Mouse (Mus musculus): ENCODE measurements at regions not wholly inside any gene's neighbourhood (a gene's known extent, or its start where the extent isn't known, plus 50 kb on each side); places are given as distances from the start of the nearest gene placed in this dataset.

DNA sequence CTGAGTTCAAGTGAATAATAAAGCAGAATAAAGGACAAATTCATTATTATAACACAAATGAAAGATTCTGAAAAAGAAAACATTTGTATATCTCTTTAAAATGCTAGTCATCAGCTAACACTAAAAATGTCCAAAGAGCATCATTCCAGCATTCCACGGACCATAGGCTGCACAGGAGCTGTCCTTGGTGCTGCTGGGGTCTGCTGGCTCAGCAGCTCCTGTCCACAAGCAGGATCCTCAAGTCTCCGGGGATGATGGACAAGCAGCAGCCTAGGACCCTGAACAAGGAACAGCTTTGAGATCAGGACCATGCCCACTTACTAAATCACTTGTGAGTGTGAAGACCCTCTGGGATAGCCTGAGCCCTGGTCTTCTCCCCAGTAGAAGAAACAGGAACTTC is 274.0 kb downstream of the Irx2 start:
- DNase-seq (ENCODE audit: low spot score in 2 of 2), result no peak
- intact Hi-C loops (cut with DNase I), result no loop called here

DNA sequence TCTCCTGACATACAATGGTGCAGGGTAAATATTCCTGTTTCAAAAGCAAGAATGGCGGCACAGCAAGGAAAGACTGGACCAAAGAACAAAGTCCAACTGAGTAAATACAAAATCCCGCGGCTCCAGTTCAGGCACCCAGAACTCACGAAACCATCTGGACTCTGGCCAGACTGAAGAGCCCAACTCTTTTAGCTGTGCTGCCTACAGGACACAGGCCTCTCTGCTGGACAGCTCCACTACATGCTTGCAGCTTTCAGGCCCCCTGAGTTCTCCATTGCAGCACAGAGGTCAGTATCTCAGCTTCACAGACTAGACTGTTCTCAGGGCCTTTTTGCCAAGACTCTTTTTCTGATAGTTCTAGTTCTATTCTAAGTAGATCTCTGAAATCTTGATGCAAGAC is 290.3 kb downstream of the Irx2 start:
- intact Hi-C loops (cut with DNase I), result no loop called here

DNA sequence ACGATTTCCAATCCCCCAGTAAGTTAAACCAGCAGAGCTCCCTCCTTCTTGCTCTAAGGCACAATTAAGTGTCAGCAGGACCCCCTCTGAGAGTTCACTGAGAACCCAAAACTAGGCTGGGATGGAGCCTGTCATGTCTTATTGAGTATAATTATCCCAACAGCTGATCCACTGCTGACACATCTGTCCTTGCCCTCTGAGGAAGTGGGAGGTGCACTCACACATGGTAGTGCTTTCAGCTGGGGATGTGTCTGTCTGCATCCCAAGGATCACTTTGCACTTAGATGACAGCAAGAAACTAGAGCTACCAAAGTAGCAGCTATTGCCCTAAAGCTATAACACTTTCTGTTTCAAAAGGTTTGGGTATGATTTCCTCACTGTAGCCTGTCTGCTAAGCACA is 291.7 kb downstream of the Irx2 start:
- intact Hi-C loops (cut with DNase I), result no loop called here
- DNase-seq (ENCODE audit: low spot score in 2 of 2), result no peak

More for the DNA sequence above, 290.3 kb downstream of the Irx2 start:
- DNase-seq (ENCODE audit: low spot score in 2 of 2), result no peak

DNA sequence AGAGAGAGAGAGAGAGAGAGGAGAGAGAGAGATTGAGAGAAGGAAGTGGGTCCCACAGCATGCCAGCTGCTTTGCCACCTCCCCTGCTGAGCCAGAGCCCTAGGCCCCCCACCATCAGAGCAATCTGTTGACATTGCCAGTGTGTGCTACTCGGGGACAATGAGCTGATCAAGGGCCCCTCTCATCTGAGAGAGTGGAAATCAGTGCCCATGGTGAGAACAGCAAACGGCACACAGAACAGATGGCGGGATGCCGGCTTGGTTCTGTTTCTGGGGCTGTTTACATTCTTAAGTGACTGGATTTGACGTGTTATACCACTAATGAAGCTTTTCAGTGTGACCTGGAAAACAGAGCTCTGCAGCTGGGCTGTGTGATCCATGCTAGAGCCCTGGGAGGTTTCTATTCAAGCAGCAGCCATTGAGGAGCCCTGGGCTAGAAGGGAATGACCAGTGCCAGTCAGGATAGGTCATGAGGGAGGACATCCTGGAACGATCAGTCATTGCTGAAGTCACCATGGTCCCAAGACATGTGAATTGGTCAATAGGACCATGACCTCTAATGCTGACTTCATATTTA is 296.0 kb downstream of the Irx2 start:
- DNase-seq (ENCODE audit: low spot score in 2 of 2), result no peak
- intact Hi-C loops (cut with DNase I), result no loop called here

DNA sequence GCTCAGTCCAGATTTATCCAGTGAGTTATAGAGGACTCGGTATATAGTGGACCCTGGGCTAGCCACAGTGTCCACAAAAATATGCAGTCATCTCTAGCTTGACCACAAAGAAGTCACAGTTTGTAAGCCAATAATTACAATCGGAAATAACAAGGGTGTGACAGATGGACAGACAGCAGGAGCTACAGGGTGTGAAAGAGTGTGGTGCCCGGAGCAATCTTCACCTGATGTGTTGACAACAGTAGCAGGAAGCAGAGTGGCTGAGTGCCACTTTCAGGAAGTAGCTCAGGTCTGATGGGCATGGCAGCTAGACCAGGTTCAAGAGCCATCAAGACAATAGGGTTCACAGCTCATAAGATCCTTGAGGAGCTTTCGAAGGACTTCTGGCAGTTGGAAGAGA is 308.6 kb downstream of the Irx2 start:
- DNase-seq (ENCODE audit: low spot score in 2 of 2), result no peak
- intact Hi-C loops (cut with DNase I), result no loop called here

DNA sequence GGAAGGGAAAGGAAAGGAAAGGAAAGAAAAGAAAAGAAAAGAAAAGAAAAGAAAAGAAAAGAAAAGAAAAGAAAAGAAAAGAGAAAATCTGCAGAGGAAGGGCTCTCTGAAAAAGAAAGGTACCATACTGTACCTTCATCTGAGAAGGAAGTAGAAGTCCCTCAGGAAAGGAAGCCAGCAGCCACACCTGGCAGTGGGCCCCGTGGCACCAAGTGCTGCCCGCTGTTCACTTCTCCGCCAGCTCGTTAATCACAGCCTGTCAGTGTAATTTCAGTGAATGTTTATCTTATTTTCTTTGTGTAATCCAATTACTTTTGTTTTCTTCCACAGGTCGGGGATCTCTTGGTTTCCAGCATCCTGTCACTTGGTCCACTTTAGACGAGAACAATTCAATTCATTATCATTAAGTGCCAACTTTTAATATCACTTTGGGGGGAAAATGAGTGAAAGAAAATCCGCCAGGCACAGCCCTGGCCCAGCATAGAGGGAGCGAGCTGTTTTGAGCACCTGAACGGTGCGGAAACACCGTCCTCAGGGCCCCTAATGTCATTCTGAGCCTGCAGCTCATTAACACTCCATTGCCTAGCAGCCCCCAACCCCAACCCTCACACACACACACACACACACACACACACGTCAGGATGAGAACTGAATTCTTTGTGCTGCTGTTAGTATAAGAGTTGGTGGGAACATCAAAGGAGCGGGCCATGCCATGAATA is 309.7 kb downstream of the Irx2 start:
- intact Hi-C loops (cut with DNase I), result no loop called here
- no peak for DNase-seq (ENCODE audit: low spot score in 2 of 2)

DNA sequence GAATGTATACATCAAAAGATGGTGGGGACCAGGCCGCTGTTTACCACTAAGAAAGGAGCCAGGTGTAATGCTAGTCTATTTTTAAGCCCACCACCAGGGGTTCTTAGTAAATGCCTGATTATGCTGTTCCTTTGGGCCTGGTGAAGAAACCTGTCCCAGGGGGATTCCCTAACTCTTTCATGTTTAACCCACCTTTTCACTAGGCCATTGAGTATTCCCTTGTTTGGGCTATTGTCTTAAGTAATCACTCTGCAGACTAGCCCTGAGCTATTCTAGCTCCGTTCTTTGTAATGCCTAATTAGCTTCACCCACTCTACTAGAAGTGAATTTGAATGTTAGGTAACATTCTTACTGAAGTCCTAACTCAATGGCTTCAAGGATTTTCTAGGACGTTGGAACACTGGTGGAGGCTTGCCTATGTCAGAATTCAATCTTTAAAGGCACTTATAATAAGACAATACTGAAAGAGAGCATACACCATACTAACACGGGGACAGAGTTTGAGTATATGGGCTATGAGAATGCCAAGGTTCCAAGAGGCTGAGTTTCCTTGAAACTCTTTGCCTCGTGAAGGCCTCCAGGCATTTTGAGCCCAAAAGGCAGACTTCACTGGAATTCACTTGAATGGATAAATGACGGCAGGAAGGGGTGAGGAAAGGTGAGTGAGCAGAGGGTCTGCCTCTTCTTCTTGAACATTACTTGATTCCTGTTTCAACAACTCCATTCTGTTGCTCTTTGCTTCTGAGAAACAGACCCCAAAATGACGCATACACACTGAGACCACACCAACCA is 312.7 kb upstream of the Irx4 start:
- DNase-seq (ENCODE audit: low spot score in 2 of 2), result no peak
- intact Hi-C loops (cut with DNase I), result no loop called here

DNA sequence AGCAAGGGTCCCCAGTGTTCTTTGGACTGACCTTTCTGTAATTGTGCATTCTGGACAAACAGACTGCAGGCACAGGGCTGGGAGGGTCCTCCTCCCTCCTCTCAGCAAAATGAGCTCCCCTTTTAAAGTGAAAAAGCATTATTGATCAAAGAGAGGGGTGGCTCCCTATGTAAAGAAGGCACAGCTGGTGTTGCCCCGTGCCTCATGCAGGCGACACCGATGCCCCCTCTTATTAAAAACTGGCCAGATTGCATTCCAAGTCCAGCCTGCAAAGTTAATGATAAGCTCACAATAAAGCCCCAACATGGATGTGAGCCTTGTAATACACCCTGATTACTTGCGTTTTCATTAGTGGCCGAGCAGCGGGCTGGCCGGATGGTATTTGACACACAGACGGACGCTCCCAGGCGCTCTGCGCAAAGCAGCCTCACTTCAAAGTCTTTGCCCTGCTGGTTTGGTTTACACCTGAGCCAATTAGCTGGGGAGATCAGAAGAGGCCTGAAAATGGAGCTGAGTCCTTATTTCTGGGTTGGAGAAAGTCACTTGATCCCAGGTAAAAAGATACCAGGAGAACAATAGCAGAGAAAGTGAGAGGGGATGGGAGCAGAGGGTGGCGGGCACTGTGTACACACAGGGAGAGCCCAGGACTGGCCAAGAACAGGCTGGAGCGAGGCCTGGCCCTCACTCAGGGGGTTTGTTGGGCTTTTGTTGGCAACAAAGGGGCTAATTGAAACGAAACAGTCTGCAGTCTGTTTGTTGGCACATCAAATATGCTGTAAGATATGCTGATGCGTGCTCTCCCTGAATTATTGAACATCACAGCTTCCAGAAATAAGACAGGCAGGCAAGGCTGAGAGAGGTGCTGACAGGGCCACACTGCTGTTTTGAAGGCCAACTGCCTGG is 301.4 kb upstream of the Irx4 start:
- no peak for DNase-seq (ENCODE audit: low spot score in 2 of 2)
- intact Hi-C loops (cut with DNase I), result no loop called here

DNA sequence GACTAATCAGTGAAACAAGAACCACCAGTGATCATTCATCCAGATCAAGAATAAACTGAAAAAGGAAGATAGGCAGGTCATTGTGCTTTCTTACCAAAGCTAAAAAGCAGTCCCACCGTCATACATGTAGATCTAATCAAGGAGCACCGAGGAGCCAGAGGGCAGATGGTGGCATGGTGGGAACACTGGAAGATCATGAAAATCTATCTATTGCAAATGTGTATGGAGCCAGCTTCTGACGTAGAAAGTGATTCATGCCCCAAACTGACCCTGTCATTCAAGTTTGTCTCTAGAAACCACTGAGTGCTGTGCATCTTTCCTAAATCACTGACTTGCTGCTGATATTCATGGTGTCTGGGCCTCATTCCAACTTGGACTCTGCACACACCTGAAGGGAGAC is 299.0 kb upstream of the Irx4 start:
- intact Hi-C loops (cut with DNase I), result no loop called here
- no peak for DNase-seq (ENCODE audit: low spot score in 2 of 2)

DNA sequence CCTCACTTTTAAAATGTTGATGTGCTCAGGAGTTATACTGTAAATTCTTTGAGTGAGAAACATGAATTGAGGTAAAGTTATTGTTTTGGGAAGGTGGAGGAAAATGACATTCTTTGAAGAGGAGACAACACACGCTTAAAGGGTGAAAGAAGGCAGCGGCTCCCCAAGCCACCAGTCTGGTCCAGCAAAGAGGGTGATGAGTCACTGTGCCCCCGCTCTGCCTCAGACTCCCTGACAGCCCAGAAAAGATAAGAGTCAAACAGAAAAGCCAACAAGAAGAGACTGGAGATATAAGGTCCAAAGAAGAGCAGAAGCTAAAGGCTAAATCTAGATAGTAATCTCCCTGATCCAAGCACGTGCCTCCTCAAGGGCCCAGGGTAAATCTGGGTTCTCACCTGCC is 288.1 kb upstream of the Irx4 start:
- no peak for DNase-seq (ENCODE audit: low spot score in 2 of 2)
- intact Hi-C loops (cut with DNase I), result no loop called here

DNA sequence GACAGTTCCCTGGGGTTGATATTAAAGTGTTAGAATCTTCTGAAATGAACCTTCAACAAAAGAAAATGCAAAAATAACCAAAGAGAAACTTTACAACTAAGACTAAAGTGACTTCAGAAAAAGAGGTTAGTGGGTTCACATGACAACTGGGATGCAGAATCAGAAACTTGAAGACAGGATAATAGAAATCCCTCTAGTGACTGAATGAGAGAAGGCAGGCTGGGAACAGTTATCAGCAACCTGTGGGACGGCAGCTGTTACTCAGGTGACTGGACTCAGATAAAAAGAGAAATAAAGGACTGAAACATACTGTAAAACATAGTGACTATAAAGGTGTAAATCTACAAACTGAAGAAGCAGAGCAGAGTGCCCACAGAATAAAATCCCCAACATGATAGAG is 287.4 kb upstream of the Irx4 start:
- intact Hi-C loops (cut with DNase I), result no loop called here

DNA sequence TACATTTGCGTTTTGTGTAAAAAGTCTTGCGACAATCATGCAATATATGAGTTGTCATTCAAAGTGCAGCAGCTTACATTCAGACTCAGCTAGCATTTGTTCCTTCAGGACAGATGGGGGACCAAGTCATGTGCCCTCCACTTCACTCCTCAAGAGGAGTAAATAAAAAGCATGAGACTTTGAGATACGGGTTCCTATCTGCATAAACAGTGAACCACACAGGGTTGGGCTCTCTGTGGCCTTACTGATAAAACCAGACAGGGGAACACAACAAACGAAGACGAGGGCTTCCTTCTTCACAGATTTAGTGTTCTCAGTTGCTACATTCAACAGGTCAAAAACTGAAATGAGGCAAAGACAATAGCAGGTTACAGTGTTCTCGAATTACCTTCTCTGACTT is 283.1 kb upstream of the Irx4 start:
- no peak for DNase-seq (ENCODE audit: low spot score in 2 of 2)
- intact Hi-C loops (cut with DNase I), result no loop called here

More for the DNA sequence above, 287.4 kb upstream of the Irx4 start:
- DNase-seq (ENCODE audit: low spot score in 2 of 2), result no peak

DNA sequence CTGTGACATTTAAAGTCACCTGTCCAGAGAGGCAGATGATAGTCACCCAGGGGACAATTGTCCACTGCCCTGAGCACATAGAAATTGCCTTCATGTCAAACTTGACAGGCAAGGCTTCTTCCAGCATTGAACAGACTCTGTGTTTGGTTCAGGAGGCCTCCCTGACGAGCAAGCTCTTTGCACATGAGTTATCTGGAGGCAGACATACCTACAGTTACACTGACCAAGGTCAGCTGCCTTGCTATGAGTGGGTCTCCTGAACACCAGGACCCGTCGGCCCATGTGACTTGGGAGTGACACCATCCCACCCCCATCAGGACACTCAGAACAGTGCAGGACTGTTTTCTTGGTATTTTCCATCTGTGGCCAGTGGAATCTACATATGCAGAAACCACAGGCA is 282.3 kb upstream of the Irx4 start:
- intact Hi-C loops (cut with DNase I), result no loop called here
- no peak for DNase-seq (ENCODE audit: low spot score in 2 of 2)

DNA sequence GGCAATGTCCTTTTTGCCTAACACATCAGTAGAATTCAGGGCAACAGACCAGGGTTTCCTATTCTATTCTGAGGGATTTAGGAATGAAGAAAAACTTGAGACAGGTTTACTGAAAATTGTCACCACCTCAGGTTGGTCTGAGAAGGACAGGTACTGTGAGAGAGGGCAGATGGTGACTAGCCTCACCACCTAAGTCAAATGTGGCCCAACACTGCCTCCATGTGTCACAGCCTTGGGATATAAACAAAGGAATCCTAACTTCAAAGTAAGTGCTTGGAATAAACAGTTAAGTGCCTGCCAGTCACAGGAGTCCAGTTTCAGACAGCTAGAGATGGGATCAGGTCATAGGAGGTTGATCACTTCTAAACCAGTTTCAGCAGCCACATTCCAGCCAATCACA is 281.3 kb upstream of the Irx4 start:
- intact Hi-C loops (cut with DNase I), result no loop called here
- DNase-seq (ENCODE audit: low spot score in 2 of 2), result no peak

DNA sequence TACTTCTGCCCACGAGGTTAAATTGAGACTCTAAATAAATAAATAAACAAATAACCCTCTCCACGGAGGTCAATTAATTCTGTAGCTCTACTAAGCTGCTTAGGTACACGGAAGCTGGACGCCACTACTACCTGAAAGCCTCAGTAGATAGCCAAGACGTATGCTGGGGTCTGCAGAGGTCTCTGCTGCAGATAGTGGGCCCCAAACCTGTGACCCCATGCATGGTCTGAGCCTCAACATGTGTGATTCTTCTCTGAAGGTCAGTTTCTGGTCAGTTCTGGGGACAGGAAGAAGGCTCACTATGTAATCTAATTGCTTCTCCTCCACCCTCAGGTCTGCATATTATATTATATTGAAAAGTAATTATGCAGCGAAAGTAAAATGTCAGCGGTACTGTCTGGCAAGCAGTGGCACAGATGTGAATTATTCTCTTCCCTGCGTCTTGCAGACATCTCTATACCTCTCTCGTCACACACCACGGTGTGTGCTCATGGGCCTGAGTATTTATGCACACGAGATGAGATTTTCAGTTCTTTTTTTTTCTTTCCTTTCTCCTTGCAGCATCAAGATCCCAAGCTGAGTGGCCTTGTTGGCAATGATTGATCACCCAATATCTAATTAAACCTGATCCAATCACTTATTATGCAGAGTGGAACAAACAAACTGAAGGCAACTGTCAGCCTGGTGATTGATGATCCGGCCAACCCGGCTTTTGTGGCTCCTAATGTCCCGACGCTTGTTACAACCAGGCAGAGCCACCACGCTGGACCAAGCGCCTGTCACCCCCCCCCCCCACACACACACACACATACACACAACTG is 267.5 kb upstream of the Irx4 start:
- intact Hi-C loops (cut with DNase I), result no loop called here
- no peak for DNase-seq (ENCODE audit: low spot score in 2 of 2)

DNA sequence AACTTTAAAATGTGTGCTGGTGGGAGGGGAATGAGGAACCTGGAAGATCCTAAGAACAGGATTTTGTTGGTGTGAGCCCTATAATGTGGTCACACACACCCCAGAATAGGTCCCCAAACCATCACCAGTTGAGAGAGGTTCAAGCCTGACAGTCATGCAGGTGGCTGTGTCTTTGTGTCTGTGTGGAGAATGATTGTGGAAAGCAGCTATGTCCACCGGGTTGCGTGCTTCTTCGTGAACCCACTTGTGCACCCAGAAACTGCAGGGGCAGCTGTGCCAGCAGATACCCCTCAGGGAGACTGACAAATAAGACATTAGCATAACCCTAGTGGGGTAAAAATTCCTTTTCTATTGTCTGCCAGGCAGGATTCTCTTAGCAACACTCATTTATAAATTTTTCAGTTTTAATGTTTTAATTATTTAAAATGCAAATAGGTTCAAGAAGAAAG is 266.8 kb upstream of the Irx4 start:
- no peak for DNase-seq (ENCODE audit: low spot score in 2 of 2)
- intact Hi-C loops (cut with DNase I), result no loop called here

DNA sequence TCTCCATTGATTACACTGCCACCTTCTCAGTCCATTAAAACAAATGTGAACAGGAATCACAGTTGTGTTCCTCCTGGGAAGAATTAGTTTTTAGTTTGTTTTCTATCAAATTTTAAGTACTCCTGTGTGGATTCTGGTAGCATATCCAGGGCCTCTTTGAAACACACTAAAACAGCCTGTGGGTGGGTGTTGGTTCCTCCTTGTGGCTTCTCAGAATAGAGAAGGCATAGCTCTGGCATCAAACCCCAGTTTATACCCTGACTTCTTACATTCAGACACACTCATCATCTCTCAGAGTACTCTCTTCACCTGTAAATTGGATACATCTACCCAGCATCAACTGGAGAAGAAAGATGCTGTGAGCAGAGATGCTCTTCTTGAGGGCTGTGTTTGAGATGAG is 265.7 kb upstream of the Irx4 start:
- intact Hi-C loops (cut with DNase I), result no loop called here

DNA sequence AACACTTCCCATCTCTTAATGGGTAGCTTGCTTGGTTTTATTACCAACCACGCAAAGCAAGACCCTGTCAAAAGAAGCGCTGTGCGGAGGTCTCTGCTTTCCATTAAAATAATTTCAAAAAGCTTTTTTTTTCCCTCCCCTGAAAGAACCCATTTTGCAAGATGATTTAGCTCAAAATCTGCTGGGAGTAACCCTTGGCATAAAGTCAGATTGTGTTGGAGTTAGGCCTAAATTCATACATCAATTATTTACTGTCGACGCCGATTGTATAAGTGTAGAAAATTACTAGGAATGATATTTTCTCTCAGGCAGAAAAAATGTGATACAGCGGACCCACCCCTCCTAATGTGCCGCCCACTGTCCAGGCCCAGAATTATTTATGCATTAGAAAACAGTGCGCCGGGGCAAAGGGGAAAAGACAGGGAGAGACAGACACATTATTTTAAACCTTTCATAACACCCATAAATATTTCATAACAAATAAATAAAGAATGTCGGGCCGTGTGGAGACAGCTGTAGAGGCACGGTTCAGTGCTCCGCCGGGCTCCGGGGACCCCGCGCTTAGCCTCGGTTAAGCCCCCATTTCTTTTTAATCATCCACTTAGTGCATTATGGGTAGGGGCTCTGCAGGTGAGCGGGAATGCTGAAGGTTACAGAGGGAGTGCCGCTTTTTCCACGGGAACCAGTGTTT is 251.3 kb upstream of the Irx4 start:
- intact Hi-C loops (cut with DNase I), result no loop called here
- DNase-seq (ENCODE audit: low spot score in 2 of 2), result no peak

More for the DNA sequence above, 265.7 kb upstream of the Irx4 start:
- DNase-seq (ENCODE audit: low spot score in 2 of 2), result no peak
